14 mouse cellular contexts compared by ENCODE assay signal in the genomic region with DNA sequence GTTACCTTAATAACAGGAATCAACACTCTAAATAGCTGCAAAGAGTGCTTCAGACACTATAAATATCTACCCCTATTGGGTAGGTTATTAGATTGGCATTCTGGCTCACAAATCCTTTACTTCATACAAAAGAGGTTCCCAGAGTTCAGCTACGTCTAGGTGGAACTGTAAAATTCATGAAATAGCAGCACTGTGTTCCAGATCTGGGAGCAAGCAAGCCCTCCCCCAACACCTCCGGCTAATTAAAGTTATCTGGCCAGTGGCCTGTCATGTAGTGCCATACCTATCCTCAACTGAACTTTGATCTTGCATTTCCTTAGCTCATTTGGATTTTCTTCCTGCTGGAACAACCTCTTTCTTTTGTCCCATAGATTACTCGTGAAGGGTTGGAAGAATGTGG.
"Had no signal": no experiment of that assay in that cellular context is flagged by ENCODE, and none has a peak within 500 bp of the region (broad histone marks: within the 10 kb centered on the region; RNA-seq: fewer than 3 reads in every experiment).

No protein-coding gene starts in this region.

- H3K36me3 ChIP-seq: limb, embryonic 15.5 days; liver, embryonic 12.5 days; midbrain, embryonic 10.5 days; neural tube, embryonic 15.5 days had no signal

- H3K27ac ChIP-seq: limb, embryonic 15.5 days; liver, embryonic 12.5 days; midbrain, embryonic 10.5 days; neural tube, embryonic 15.5 days had no signal

- H3K27me3 ChIP-seq: limb, embryonic 15.5 days; liver, embryonic 12.5 days; neural tube, embryonic 15.5 days had no signal

- DNase-seq: layer of hippocampus, adult 9-11 months; layer of hippocampus, postnatal 36 days; lung, embryonic 14.5 days; lung, postnatal 10 days; lung, postnatal 4 days; midbrain, embryonic 14.5 days; right cerebral cortex, adult 18-20 months; right cerebral cortex, postnatal 25 days; thymus, postnatal 36 days had no signal

- H3K4me2 ChIP-seq: limb, embryonic 15.5 days; liver, embryonic 12.5 days; lung, embryonic 14.5 days; neural tube, embryonic 15.5 days had no signal

- H3K4me1 ChIP-seq: limb, embryonic 15.5 days; liver, embryonic 12.5 days; midbrain, embryonic 10.5 days had no signal

- H3K9ac ChIP-seq: limb, embryonic 15.5 days; liver, embryonic 12.5 days; lung, embryonic 14.5 days; neural tube, embryonic 15.5 days had no signal

- H3K9me3 ChIP-seq: limb, embryonic 15.5 days; liver, embryonic 12.5 days; midbrain, embryonic 10.5 days; neural tube, embryonic 15.5 days had no signal

- ATAC-seq: liver, embryonic 12.5 days had no signal

- H3K4me3 ChIP-seq: limb, embryonic 15.5 days; liver, embryonic 12.5 days; midbrain, embryonic 10.5 days; myocyte; neural tube, embryonic 15.5 days had no signal
